Mouse (Mus musculus) kidney, adult 2 months (tissue): ENCODE measurements around the gene Alx1.

Experiments used
- CTCF ChIP-seq: fragments of 200-500 bp; conservative IDR thresholded peaks from 2 replicates; pipeline ENCODE4 v1.5.1; 2011; ENCODE audit warnings: low read depth, mild to moderate bottlenecking, control low read depth, low read length, moderate library complexity, mixed read lengths; ENCODE audit not compliant: insufficient read depth, insufficient read length
- POLR2A ChIP-seq: fragments of 200-500 bp; IDR thresholded peaks from one replicate; pipeline ENCODE4 v1.6.1; 2011; ENCODE audit warnings: low read depth, low read length, control low read depth

DNA sequence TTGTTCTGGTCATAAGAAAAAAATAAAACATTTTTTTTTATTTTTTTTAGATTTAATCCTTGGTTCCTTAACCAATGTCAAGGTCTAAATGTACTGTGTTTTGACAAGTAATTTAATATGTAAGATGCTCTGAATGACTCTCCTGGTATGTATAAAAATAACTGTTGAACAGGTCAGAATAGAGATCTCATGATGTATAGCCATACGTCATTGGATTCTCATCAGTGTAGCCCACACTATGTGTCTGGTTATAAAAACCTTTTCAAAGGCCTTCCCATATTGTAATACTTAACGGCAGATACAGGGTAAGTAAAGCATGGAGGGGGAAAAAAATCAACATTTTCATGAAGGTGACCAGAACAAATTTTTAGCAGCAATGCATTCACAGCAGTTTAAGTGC is 19.6 kb upstream of the Alx1 start:
- TF ChIP-seq POLR2A (no peak), CTCF (no peak)
